Mouse (Mus musculus) brown adipose tissue, adult 24 weeks (tissue): ENCODE results near the gene Ap1b1. TPM values are rescaled to one million over a fixed set of nuclear protein-coding genes. Genes with fewer than 3 reads are reported as not detected.

ENCODE experiments used
- H3K27ac ChIP-seq: fragments of 200-500 bp; replicated peaks from 2 replicates; pipeline ENCODE4 v1.5.1; 2012; ENCODE audit warnings: low read depth, mild to moderate bottlenecking, low read length
- H3K4me1 ChIP-seq: fragments of 200-500 bp; 2 replicates; pipeline ENCODE4 v1.6.1; 2012; ENCODE audit warnings: low read length, mixed read lengths; ENCODE audit not compliant: control insufficient read depth, insufficient read depth, insufficient read length
- H3K4me3 ChIP-seq: fragments of 200-500 bp; 2 replicates; pipeline ENCODE4 v1.5.1; 2012; ENCODE audit warnings: low read depth, mild to moderate bottlenecking, low read length, moderate library complexity; ENCODE audit not compliant: insufficient read depth
- polyA plus RNA-seq: library from polyadenylated mRNA; stranded (reverse); fragments of >200 nt; gene quantifications from 2 replicates; pipeline ENCODE4 v1.2.4, GENCODE M21; 2012; ENCODE audit not compliant: missing spikeins, insufficient read depth, insufficient read length

Ap1b1 gene
- polyA plus RNA-seq, 1 experiment = 49.5 TPM

DNA sequence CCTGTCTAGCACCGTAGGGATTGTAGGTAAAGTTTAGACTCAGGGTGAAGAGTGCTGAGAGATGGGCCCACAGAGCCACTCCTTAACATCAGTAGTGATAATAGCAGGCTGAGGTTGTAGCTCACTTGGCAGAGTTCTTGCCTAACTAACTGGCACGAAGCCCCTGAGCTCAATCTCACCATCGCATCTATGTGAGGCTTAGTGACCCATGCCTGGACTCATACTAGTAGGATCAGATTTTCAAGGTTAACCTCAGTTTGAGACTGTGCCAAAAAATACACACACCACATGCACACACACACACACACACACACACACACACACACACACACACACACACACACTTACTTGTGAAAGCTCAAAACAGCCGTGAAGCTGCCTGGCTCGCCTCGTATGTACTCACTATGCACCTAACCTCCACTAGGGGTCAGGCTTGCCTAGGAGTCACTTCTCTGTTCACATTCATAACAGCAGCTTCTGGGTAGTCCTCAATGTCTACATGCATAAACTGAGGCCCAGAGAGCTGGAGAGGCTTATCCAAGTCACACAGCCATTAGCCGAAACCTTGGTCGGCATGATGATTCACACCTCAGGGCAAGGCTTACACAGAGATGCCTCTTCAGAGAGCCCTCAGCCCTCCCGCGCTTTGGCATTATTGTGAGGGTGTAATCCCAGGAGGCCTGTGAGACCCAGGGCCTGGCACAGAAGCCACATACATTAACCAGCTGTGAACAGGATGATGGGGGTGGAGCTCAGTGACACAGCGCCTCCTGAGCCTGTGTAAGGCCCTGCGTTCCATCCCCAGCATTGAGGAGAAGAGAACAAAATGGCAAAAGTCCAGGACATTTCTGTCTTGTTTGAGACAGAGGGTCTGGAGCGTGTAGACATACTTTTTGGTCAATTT, 13.4 kb upstream of the Ap1b1 start:
- Histone ChIP-seq H3K4me1 (no peaks in the 10 kb centered on the region), H3K4me3 (no peak overlapping the region), H3K27ac (no peak overlapping the region)

DNA sequence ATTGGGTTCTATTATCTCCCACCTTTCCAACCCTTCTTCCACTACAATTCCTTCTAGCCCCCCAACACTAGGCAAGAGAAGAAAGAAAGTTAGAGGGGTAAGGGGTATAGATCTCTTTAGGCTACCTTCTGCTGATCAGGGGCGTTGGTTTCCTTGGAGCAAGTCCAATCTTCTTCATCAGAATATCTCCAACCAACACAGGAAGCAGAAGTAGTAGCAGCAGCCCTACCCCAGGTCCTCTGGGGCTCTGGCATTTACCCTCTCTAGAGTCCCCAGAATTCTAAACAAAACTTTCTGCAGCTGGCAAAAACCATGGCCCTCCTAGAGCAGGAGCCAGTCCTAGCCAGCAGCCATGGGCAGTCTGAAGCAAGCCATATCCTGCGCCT, 12.8 kb upstream of the Ap1b1 start:
- no peak overlapping the region for H3K4me3 ChIP-seq
- H3K4me1 ChIP-seq = no peaks in the 10 kb centered on the region
- H3K27ac ChIP-seq = no peak overlapping the region

- Histone ChIP-seq H3K4me1 (no peaks in the 10 kb centered on the region), H3K4me3 (no peak overlapping the region), H3K27ac (no peak overlapping the region)
Measured at GRCm38 (mm10) chr11:4974376-4975122, 12.1 kb upstream of the Ap1b1 start.

GRCm38 (mm10) chr11:4975623-4976022, 11.0 kb upstream of the Ap1b1 start:
- Histone ChIP-seq H3K27ac (no peak overlapping the region), H3K4me3 (no peak overlapping the region), H3K4me1 (no peaks in the 10 kb centered on the region)

DNA sequence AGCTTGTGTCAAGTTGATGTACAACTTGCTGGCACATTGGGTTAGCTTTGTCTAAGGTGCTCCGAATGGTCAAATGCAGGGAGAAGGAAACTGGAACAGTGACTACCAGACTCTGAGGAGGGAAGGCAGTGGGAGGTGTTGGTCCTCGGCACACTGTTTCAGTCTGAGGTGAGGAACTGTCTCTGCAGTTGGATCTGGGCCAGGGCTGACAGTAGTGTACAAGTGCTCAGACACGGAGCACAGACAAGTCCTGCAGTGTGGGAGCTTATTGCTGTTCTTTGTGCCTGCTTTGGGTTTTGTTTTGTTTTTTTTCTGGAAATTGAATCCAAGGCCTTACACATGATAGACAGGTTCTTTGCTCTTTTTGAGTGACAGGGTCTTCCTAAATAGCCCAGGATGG, 3.6 kb upstream of the Ap1b1 start:
- peaks cover 3% of the 10 kb centered on the region; the same call in 1 of the 2 replicates for H3K4me1 ChIP-seq
- no peak overlapping the region for H3K4me3 ChIP-seq
- no peak overlapping the region for H3K27ac ChIP-seq

- Histone ChIP-seq H3K4me3 (no peak overlapping the region), H3K4me1 (peaks cover 3% of the 10 kb centered on the region; the same call in 1 of the 2 replicates), H3K27ac (no peak overlapping the region)
Measured at GRCm38 (mm10) chr11:4983538-4983937, 3.1 kb upstream of the Ap1b1 start.

- Histone ChIP-seq H3K4me3 (no peak overlapping the region), H3K4me1 (peaks cover 3% of the 10 kb centered on the region; the same call in 1 of the 2 replicates), H3K27ac (no peak overlapping the region)
Measured at GRCm38 (mm10) chr11:4984249-4984648, 2.4 kb upstream of the Ap1b1 start.

DNA sequence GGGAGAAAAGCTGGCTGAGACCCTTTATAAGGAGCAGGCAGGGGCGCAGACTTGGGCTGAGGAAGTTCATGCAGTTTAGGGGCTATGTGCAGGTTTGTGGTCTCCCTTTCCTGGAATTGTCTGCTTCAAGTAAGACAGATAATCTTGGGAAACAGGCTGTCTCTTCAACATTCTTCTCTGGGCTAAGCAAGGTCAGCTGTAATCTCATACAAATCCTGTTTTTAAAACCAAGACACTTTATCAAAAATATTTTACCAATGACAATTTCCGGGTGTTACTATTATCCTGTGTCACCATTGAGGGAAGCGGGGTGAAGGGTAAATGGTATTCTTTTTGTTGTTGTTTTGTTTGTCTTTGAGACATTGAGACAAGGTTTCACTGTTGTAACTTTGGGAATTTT, 1.8 kb upstream of the Ap1b1 start:
- no peak overlapping the region for H3K27ac ChIP-seq

GRCm38 (mm10) chr11:4987487-4987852, 846 bp downstream of the Ap1b1 start:
- Histone ChIP-seq H3K27ac (peak overlapping the region; percentile 57), H3K4me3 (peak overlapping the region; percentile 92), H3K4me1 (peaks cover 3% of the 10 kb centered on the region)

More for the DNA sequence above, 1.8 kb upstream of the Ap1b1 start:
- Histone ChIP-seq H3K4me1 (peaks cover 3% of the 10 kb centered on the region), H3K4me3 (no peak overlapping the region)

- Histone ChIP-seq H3K4me3 (no peak overlapping the region), H3K27ac (peak overlapping the region; percentile 36; the same call in 1 of the 2 replicates), H3K4me1 (peaks cover 3% of the 10 kb centered on the region)
Measured at GRCm38 (mm10) chr11:4989187-4989586, 2.6 kb downstream of the Ap1b1 start.

GRCm38 (mm10) chr11:4992471-4992870, 5.8 kb downstream of the Ap1b1 start:
- Histone ChIP-seq H3K4me1 (peaks cover 3% of the 10 kb centered on the region), H3K4me3 (no peak overlapping the region), H3K27ac (no peak overlapping the region)

DNA sequence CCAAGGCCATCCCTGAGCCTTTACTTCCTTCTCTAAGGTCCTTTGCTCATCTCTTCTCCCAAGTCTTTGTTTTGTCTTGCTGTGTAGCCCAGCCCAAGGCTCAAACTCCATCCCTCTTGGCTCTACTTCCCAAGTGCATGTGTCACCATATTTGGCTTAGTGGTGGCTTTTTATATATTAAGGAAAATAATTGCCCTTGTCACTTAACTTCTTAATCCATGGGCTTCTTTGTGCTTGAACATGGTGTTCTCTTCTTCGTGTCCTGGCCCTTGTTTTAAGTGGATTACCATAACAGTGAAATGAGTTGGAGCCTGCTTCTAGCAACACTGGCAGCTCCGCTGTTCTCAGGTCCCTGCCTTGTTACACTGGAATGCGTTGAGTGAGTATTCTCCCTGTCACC, 9.1 kb downstream of the Ap1b1 start:
- Histone ChIP-seq H3K4me1 (peaks cover 10% of the 10 kb centered on the region), H3K4me3 (no peak overlapping the region), H3K27ac (no peak overlapping the region)

DNA sequence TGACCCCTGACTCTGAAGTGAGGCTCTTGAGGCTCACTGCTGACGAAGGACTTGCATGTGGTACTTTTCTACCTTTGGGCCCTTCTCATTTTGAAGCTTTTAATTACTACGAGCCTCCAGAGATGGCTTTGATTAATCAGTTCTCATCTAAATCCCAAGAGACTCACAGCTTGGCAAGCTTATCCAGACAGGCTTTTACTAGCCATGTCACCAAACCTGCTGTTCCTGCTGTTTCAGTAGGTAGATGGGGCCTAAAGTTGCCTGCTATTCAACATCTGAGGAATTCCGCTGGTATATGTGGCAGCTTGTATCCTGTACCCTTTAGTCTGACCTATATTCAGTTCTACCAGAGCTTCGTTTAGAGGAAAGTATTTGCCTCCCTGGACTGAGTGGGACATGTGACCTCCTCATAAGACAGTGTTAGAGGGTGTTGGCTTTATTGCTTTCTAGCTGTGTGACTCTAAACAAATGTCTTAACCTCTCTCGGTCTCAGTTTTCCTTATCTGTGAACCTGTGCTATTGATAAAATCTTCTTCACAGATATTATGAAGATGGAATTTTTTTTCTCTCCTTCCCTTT, 10.1 kb downstream of the Ap1b1 start:
- H3K4me1 ChIP-seq = peaks cover 10% of the 10 kb centered on the region
- H3K27ac ChIP-seq = no peak overlapping the region
- no peak overlapping the region for H3K4me3 ChIP-seq

- peaks cover 10% of the 10 kb centered on the region for H3K4me1 ChIP-seq
- H3K27ac ChIP-seq = no peak overlapping the region
- H3K4me3 ChIP-seq = no peak overlapping the region
Measured at GRCm38 (mm10) chr11:4998352-4998751, 11.7 kb downstream of the Ap1b1 start.

DNA sequence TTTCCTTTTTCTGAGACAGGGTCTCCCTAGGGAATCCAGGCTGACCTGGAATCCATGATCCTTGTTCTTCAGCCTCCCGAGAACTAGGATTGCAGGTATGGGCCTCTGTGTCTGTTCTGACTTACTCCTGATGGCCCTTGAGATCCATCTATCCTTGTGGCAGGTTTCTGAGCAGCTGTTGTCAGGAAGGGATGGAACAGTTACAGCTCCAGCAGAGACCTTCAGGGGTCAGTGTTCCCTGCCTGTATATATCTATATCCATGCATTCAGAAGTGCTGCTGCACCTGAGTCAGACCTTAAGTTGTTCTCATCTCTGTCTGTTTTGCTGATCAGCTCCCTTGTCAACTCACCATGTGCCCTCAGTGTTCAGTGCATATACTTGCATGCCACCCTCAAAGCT, 12.1 kb downstream of the Ap1b1 start:
- no peak overlapping the region for H3K27ac ChIP-seq
- no peak overlapping the region for H3K4me3 ChIP-seq

More for the DNA sequence above, 12.1 kb downstream of the Ap1b1 start:
- peaks cover 10% of the 10 kb centered on the region for H3K4me1 ChIP-seq
